Comparison of ENCODE assay signal across 11 mouse cellular contexts in the genomic region with DNA sequence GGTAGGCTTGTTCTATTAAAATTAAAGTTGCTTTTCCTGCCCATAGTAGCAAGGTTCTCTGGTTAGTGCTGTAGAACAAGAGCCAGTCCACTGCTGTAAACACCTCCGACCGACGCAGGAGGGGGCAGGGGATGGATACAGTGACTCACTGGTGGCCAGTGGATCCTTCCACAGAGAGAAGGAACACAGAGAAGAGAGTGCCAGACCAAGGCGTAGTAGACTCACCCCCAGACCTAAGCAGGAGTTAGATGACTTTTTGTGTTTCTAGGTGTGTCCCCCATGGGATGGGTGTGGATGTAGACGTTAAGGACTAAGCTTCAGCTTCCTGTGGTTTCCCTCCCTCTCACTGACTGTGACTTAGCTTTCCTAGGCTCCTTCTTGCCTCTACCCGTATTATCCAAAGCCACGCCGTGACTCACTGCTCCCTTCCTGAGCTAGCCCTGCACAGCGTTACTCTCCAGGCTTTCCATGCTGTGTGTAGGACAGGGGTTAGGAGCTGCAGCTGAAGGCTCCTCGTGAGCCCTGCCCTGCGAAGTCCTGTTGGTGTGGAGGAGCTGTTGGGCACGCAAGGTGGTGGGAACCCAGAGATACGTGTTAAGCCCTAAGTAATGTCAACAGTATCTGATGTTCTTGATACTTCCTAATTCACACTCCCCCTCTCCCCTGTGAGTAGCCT. TPM values are rescaled to one million over a fixed set of nuclear protein-coding genes. Genes with fewer than 3 reads are reported as not detected.
DNase-seq lines count a peak whose midpoint lies in the region; ATAC-seq lines count a peak whose summit lies in the region.
"Had no signal": no experiment of that assay in that cellular context is flagged by ENCODE, and none has a peak within 500 bp of the region (broad histone marks: within the 10 kb centered on the region; RNA-seq: fewer than 3 reads in every experiment).

No protein-coding gene starts in this region.

- no peak for ATAC-seq in forebrain, embryonic 13.5 days
- no peak for ATAC-seq in forebrain, embryonic 16.5 days
- ATAC-seq in kidney, embryonic 16.5 days (ENCODE audit: low FRiP score, low TSS enrichment), result peak; percentile 40; the same call in 1 of the 2 replicates
- peak; percentile 45 for ATAC-seq in liver, embryonic 13.5 days (ENCODE audit: low read depth)
- ATAC-seq: activated CD4-positive, CD25-positive, alpha-beta regulatory T cell, adult 4 months had no signal

- 0 out of 2 replicates have a peak overlapping the region, but pooled peaks have one; percentile 2 for H3K27ac ChIP-seq in forebrain, embryonic 13.5 days
- H3K27ac ChIP-seq in forebrain, embryonic 16.5 days (ENCODE audit: low read length), result no peak overlapping the region
- no peak overlapping the region for H3K27ac ChIP-seq in kidney, embryonic 16.5 days (ENCODE audit: low read length)
- H3K27ac ChIP-seq in liver, embryonic 13.5 days, result no peak overlapping the region
- H3K27ac ChIP-seq: stomach, embryonic 15.5 days had no signal

- H3K4me1 ChIP-seq in forebrain, embryonic 13.5 days, result peaks cover 56% of the 10 kb centered on the region
- H3K4me1 ChIP-seq in forebrain, embryonic 16.5 days (replicated peaks; ENCODE audit: control insufficient read depth, insufficient read depth, low read length), result peaks cover 36% of the 10 kb centered on the region
- H3K4me1 ChIP-seq in kidney, embryonic 16.5 days (ENCODE audit: insufficient read depth, low read length), result peaks cover 34% of the 10 kb centered on the region
- peaks cover 62% of the 10 kb centered on the region for H3K4me1 ChIP-seq in liver, embryonic 13.5 days (replicated peaks)

- no peaks in the 10 kb centered on the region for H3K9me3 ChIP-seq in forebrain, embryonic 13.5 days (replicated peaks)
- H3K9me3 ChIP-seq in forebrain, embryonic 16.5 days (ENCODE audit: control insufficient read depth, low read length), result no peaks in the 10 kb centered on the region
- H3K9me3 ChIP-seq in kidney, embryonic 16.5 days (ENCODE audit: low read length), result no peaks in the 10 kb centered on the region
- no peaks in the 10 kb centered on the region for H3K9me3 ChIP-seq in liver, embryonic 13.5 days (replicated peaks)
- H3K9me3 ChIP-seq: stomach, embryonic 15.5 days had no signal

- no peaks in the 10 kb centered on the region for H3K27me3 ChIP-seq in forebrain, embryonic 13.5 days
- H3K27me3 ChIP-seq in forebrain, embryonic 16.5 days (replicated peaks; ENCODE audit: control insufficient read depth, insufficient read depth, low read length), result no peaks in the 10 kb centered on the region
- no peaks in the 10 kb centered on the region for H3K27me3 ChIP-seq in kidney, embryonic 16.5 days (ENCODE audit: insufficient read depth, low read length)
- no peaks in the 10 kb centered on the region for H3K27me3 ChIP-seq in liver, embryonic 13.5 days
- H3K27me3 ChIP-seq: stomach, embryonic 15.5 days had no signal

- no peaks in the 10 kb centered on the region for H3K36me3 ChIP-seq in forebrain, embryonic 13.5 days (ENCODE audit: poor library complexity, severe bottlenecking)
- no peaks in the 10 kb centered on the region for H3K36me3 ChIP-seq in forebrain, embryonic 16.5 days (ENCODE audit: control insufficient read depth, insufficient read depth)
- H3K36me3 ChIP-seq in kidney, embryonic 16.5 days (ENCODE audit: insufficient read depth, low read length), result no peaks in the 10 kb centered on the region
- H3K36me3 ChIP-seq in liver, embryonic 13.5 days, result peaks cover 11% of the 10 kb centered on the region
- H3K36me3 ChIP-seq: stomach, embryonic 15.5 days had no signal

- 81% methylated on average over 13 of the region's 13 CpGs for WGBS in forebrain, embryonic 13.5 days
- 85% methylated on average over 13 of the region's 13 CpGs for WGBS in forebrain, embryonic 16.5 days
- WGBS in kidney, embryonic 16.5 days, result 59% methylated on average over 13 of the region's 13 CpGs
- WGBS in liver, embryonic 13.5 days (ENCODE audit: insufficient replicate concordance), result 39% methylated on average over 13 of the region's 13 CpGs

- no peak for DNase-seq in kidney, postnatal 14 days
- DNase-seq in MEL-GATA-1-ER (ENCODE audit: extremely low read depth, low read depth), result peak; percentile 52
- no peak for DNase-seq in liver, embryonic 13.5 days
- DNase-seq in layer of hippocampus, postnatal 25 days (ENCODE audit: extremely low spot score in 1 of 2, low spot score in 1 of 2), result no peak
- no peak for DNase-seq in cerebellum, adult 9-11 months
- DNase-seq: lung, adult 2 months had no signal

- H3K9ac ChIP-seq in forebrain, embryonic 13.5 days, result no peak overlapping the region
- no peak overlapping the region for H3K9ac ChIP-seq in forebrain, embryonic 16.5 days (replicated peaks; ENCODE audit: low read depth, low read length)
- H3K9ac ChIP-seq in kidney, embryonic 16.5 days (replicated peaks; ENCODE audit: low read length), result no peak overlapping the region
- H3K9ac ChIP-seq in liver, embryonic 13.5 days, result no peak overlapping the region; the same call in 1 of the 2 replicates
- H3K9ac ChIP-seq: stomach, embryonic 15.5 days had no signal

- no peak overlapping the region for H3K4me3 ChIP-seq in forebrain, embryonic 13.5 days
- no peak overlapping the region for H3K4me3 ChIP-seq in forebrain, embryonic 16.5 days (replicated peaks; ENCODE audit: low read length)
- H3K4me3 ChIP-seq in kidney, embryonic 16.5 days (ENCODE audit: low read length), result no peak overlapping the region
- H3K4me3 ChIP-seq in liver, embryonic 13.5 days (replicated peaks), result no peak overlapping the region
- H3K4me3 ChIP-seq: stomach, embryonic 15.5 days had no signal

- H3K4me2 ChIP-seq in forebrain, embryonic 13.5 days, result no peak overlapping the region
- no peak overlapping the region for H3K4me2 ChIP-seq in forebrain, embryonic 16.5 days (ENCODE audit: low read length)
- no peak overlapping the region for H3K4me2 ChIP-seq in kidney, embryonic 16.5 days (replicated peaks; ENCODE audit: low read depth, low read length)
- no peak overlapping the region for H3K4me2 ChIP-seq in liver, embryonic 13.5 days
- H3K4me2 ChIP-seq: stomach, embryonic 15.5 days had no signal

RNA-seq across cellular contexts. Expression of a gene that starts 52.6 kb away (rescaled TPM):
- polyA plus RNA-seq in forebrain, embryonic 13.5 days (2015; fragmentation: Nextera tagmentation; extraction: Ambion mirVana), result 17.8 and 18.6 TPM in 2 replicates
- polyA plus RNA-seq in forebrain, embryonic 16.5 days (2015; fragmentation: Nextera tagmentation; extraction: Ambion mirVana), result 24.9 and 25.8 TPM in 2 replicates
- 8.2 and 9.1 TPM in 2 replicates for polyA plus RNA-seq in kidney, embryonic 16.5 days (2015; fragmentation: Nextera tagmentation; extraction: Ambion mirVana)
- 10.1 and 10.2 TPM in 2 replicates for polyA plus RNA-seq in liver, embryonic 13.5 days (2015; fragmentation: Nextera tagmentation; extraction: Ambion mirVana)
- 100 to 1,000 TPM in 1 of 2 experiments, 10 to 100 TPM in 1; 94.0 to 105 TPM for total RNA-seq in layer of hippocampus, postnatal 25 days (2021)

Comparison
In these comparisons a context has a peak if more than half of its experiments do, and no peak if none do; other contexts are left out.
1. ATAC-seq: peak in kidney, embryonic 16.5 days (single experiment) and liver, embryonic 13.5 days (single experiment); none in forebrain, embryonic 13.5 days (single experiment) and forebrain, embryonic 16.5 days (single experiment).